Mouse (Mus musculus) hindbrain, embryonic 12.5 days (tissue): ENCODE measurements around the gene Gm4567. TPM values are rescaled to one million over a fixed set of nuclear protein-coding genes. Genes with fewer than 3 reads are reported as not detected.
"Not testable (repeated sequence)": the region's sequence is repeated elsewhere in the genome, so short reads cannot be mapped to it uniquely, and the experiment has no call there.

ENCODE experiments used
- ATAC-seq: fragments of 200-750 bp; cut with Nextera tagmentation; 2 replicates; pipeline ENCODE4 v1.8.0; 2017; ENCODE audit warnings: moderate TSS enrichment; ENCODE audit not compliant: low FRiP score
- H3K27ac ChIP-seq: fragments of 300-500 bp; sonication (generic); 2 replicates; pipeline ENCODE4 v1.5.1; 2016; ENCODE audit warnings: mild to moderate bottlenecking
- H3K27me3 ChIP-seq: fragments of 300-500 bp; sonication (generic); 2 replicates; pipeline ENCODE4 v1.6.1; 2016; ENCODE audit warnings: mild to moderate bottlenecking
- H3K36me3 ChIP-seq: fragments of 300-500 bp; sonication (generic); 2 replicates; pipeline ENCODE4 v1.6.1; 2016; ENCODE audit warnings: mild to moderate bottlenecking
- H3K4me1 ChIP-seq: fragments of 300-500 bp; sonication (generic); 2 replicates; pipeline ENCODE4 v1.6.1; 2016
- H3K4me2 ChIP-seq: fragments of 300-500 bp; sonication (generic); replicated peaks from 2 replicates; pipeline ENCODE4 v1.6.1; 2016; ENCODE audit warnings: mild to moderate bottlenecking
- H3K4me3 ChIP-seq: fragments of 300-500 bp; sonication (generic); 2 replicates; pipeline ENCODE4 v1.5.1; 2016; ENCODE audit warnings: mild to moderate bottlenecking
- H3K9ac ChIP-seq: fragments of 300-500 bp; sonication (generic); 2 replicates; pipeline ENCODE4 v1.6.1; 2016; ENCODE audit warnings: mild to moderate bottlenecking, moderate library complexity
- H3K9me3 ChIP-seq: fragments of 300-500 bp; sonication (generic); replicated peaks from 2 replicates; pipeline ENCODE4 v1.6.1; 2016; ENCODE audit warnings: mild to moderate bottlenecking
- WGBS: fragments of 180-500 bp; shearing (Covaris S2); methylation state at CpG from one replicate; pipeline ENCODE4 v1.1.7; 2016; 5-methylcytosine and 5-hydroxymethylcytosine counted together
- polyA plus RNA-seq: library from polyadenylated mRNA; unstranded; fragments of >200 nt; fragmentation: Nextera tagmentation; extraction: Ambion mirVana; gene quantifications from 2 replicates; pipeline ENCODE4 v1.2.1, GENCODE M21; 2016

Gene Gm4567
- not detected in 2 replicates for polyA plus RNA-seq

DNA sequence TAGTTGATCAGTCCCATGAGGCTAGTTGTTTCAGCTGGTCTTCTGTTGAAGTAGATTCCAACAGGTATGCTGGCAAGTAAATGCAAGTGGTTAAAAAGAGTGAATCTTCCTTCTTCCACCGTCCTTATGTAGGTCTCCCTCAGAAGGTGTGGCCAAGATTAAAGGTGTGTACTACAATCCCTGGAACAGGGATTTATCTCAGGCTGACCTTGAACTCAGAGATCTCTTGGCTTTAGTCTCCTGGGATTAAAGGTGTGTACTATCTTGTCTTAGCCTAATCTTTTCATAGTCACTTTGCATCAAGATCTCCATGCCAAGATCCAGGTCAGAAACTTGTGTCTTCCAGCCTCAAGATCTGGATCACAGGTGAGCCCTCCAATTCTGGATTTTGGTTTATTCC lies at the start of gene Gm4567:
Gene Gm4567, minus strand, starts transcription at position 101 of the 400 bp plus-strand sequence.
- H3K27me3 ChIP-seq, H3K4me3 ChIP-seq, ATAC-seq, H3K4me1 ChIP-seq, H3K27ac ChIP-seq, H3K36me3 ChIP-seq, H3K9me3 ChIP-seq, H3K9ac ChIP-seq, H3K4me2 ChIP-seq: not testable (repeated sequence)
- WGBS = no CpG with 5 or more reads among the region's 1 CpGs

DNA sequence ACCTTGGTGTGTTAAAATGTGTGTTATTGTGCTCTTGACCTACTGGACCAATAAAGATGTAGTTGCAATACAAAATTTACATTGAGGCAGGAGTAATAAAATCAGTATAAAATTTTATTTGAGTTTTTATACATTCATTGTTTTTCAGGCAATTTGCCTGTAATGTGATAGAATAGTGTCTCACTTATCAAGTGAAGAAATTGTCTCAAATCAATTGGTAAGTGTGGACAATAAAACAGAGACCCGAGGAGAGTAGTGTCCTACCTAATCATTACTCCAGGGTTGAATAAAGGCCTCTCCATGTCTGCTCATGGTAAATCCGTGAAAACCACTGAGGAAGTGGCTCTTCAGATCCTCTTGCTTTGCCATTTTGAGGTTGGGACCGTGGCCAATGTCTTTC lies 41.9 kb upstream of the Gm4567 start, which contains the start of gene Vmn1r157:
Gene Vmn1r157, plus strand, starts transcription at position 301 of the 400 bp plus-strand sequence.
- not testable (repeated sequence) for H3K4me1 ChIP-seq, H3K4me2 ChIP-seq, H3K9ac ChIP-seq, H3K4me3 ChIP-seq, H3K9me3 ChIP-seq, ATAC-seq, H3K27me3 ChIP-seq, H3K36me3 ChIP-seq, H3K27ac ChIP-seq
- WGBS = 39% methylated on average over 2 of the region's 3 CpGs

DNA sequence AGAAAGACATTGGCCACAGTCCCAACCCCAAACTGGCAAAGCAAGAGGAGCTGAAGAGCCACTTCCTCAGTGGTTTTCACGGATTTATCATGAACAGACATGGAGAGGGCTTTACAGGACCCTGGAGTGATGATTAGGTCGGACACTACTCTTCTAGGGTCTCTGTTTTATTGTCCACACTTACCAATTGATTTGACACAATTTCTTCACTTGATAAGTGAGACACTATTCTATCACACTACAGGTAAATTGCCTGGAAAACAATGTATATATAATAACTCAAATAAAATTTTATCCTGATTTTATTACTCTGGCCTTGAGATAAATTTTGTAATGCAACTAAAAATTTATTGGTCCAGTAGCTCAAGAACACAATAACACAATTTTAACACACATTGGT lies 27.3 kb downstream of the Gm4567 start, which contains the start of gene Gm8693:
Gene Gm8693, minus strand, starts transcription at position 101 of the 400 bp plus-strand sequence.
- not testable (repeated sequence) for H3K27ac ChIP-seq, H3K4me3 ChIP-seq, ATAC-seq, H3K9ac ChIP-seq, H3K27me3 ChIP-seq, H3K36me3 ChIP-seq, H3K9me3 ChIP-seq, H3K4me1 ChIP-seq, H3K4me2 ChIP-seq
- no CpG with 5 or more reads among the region's 2 CpGs for WGBS

Other genes starting within 250 kb of the Gm4567 start
- gene Vmn1r151, start 220.0 kb downstream of the Gm4567 start, polyA plus RNA-seq = not detected in 2 replicates
- gene Vmn1r152, start 196.7 kb downstream of the Gm4567 start, polyA plus RNA-seq = not detected in 2 replicates
- not detected in 2 replicates for gene Gm8677, start 184.8 kb downstream of the Gm4567 start, polyA plus RNA-seq
- gene Gm4201, start 154.4 kb downstream of the Gm4567 start, polyA plus RNA-seq = not detected in 2 replicates
- gene Gm4565, start 131.6 kb downstream of the Gm4567 start, polyA plus RNA-seq = not detected in 2 replicates
- gene Vmn1r155, start 61.7 kb downstream of the Gm4567 start, polyA plus RNA-seq = not detected in 2 replicates
- gene Gm8693, start 27.4 kb downstream of the Gm4567 start, polyA plus RNA-seq = not detected in 2 replicates
- gene Vmn1r157, start 42.0 kb upstream of the Gm4567 start, polyA plus RNA-seq = not detected in 2 replicates
- not detected in 2 replicates for gene Vmn1r158, start 71.1 kb upstream of the Gm4567 start, polyA plus RNA-seq
- gene Vmn1r159, start 123.9 kb upstream of the Gm4567 start, polyA plus RNA-seq = not detected in 2 replicates
- gene Vmn1r160, start 151.5 kb upstream of the Gm4567 start, polyA plus RNA-seq = not detected in 2 replicates